Mouse (Mus musculus): ENCODE data around the gene Cetn4. TPM values are rescaled to one million over a fixed set of nuclear protein-coding genes. Genes with fewer than 3 reads are reported as not detected.

The Cetn4 gene
- 3.3 and 3.6 TPM in 2 replicates for polyA plus RNA-seq (2015; fragmentation: Nextera tagmentation; extraction: Ambion mirVana)

GRCm38 (mm10) chr3:37312370-37312941 lies at the start of gene Cetn4, which contains the start of gene Bbs12:
TSS of gene Cetn4 (minus strand) at chr3:37312708.
TSS of gene Bbs12 (plus strand) at chr3:37312554.
- Histone ChIP-seq H3K36me3 (no peaks in the 10 kb centered on the region), H3K9ac (replicated peaks) (peak within 1 kb of the TSS; percentile 81), H3K27ac (replicated peaks) (peak within 1 kb of the TSS; percentile 84), H3K4me3 (replicated peaks) (peak within 1 kb of the TSS; percentile 60), H3K27me3 (replicated peaks) (no peaks in the 10 kb centered on the region), H3K4me1 (peaks cover 11% of the 10 kb centered on the region), H3K4me2 (peak within 1 kb of the TSS; percentile 77), H3K9me3 (replicated peaks) (no peaks in the 10 kb centered on the region)
- WGBS: under 1% methylated on average over 54 of the region's 54 CpGs
- ATAC-seq (ENCODE audit: low FRiP score): peak; percentile 100

- WGBS: 86% methylated on average over 9 of the region's 9 CpGs
- no peak for ATAC-seq (ENCODE audit: low FRiP score)
- H3K9me3 ChIP-seq (replicated peaks): no peaks in the 10 kb centered on the region
These were observed 48.2 kb upstream of the Cetn4 start for GRCm38 (mm10) chr3:37360729-37361128.

GRCm38 (mm10) chr3:37354737-37355136 lies 42.2 kb upstream of the Cetn4 start:
- 86% methylated on average over 1 of the region's 1 CpGs for WGBS

More at GRCm38 (mm10) chr3:37360729-37361128, 48.2 kb upstream of the Cetn4 start:
- no peak overlapping the region for H3K4me3 ChIP-seq (replicated peaks)
- H3K4me2 ChIP-seq: no peak overlapping the region
- H3K27me3 ChIP-seq (replicated peaks): no peaks in the 10 kb centered on the region
- no peaks in the 10 kb centered on the region for H3K4me1 ChIP-seq
- no peak overlapping the region for H3K27ac ChIP-seq (replicated peaks)
- no peak overlapping the region for H3K9ac ChIP-seq (replicated peaks)
- H3K36me3 ChIP-seq: no peaks in the 10 kb centered on the region

GRCm38 (mm10) chr3:37353951-37354481 lies 41.5 kb upstream of the Cetn4 start:
- no peak overlapping the region for H3K4me2 ChIP-seq
- H3K36me3 ChIP-seq: no peaks in the 10 kb centered on the region
- H3K9me3 ChIP-seq (replicated peaks): no peaks in the 10 kb centered on the region
- no peak overlapping the region for H3K4me3 ChIP-seq (replicated peaks)
- no peak overlapping the region for H3K27ac ChIP-seq (replicated peaks)
- H3K4me1 ChIP-seq: peaks cover 3% of the 10 kb centered on the region
- no peak overlapping the region for H3K9ac ChIP-seq (replicated peaks)
- no peak for ATAC-seq (ENCODE audit: low FRiP score)
- 89% methylated on average over 10 of the region's 10 CpGs for WGBS
- H3K27me3 ChIP-seq (replicated peaks): peaks cover 9% of the 10 kb centered on the region

More at GRCm38 (mm10) chr3:37354737-37355136, 42.2 kb upstream of the Cetn4 start:
- Histone ChIP-seq H3K27me3 (replicated peaks) (peaks cover 2% of the 10 kb centered on the region), H3K4me3 (replicated peaks) (no peak overlapping the region), H3K27ac (replicated peaks) (no peak overlapping the region), H3K4me1 (no peaks in the 10 kb centered on the region), H3K4me2 (no peak overlapping the region), H3K36me3 (no peaks in the 10 kb centered on the region), H3K9me3 (replicated peaks) (no peaks in the 10 kb centered on the region), H3K9ac (replicated peaks) (no peak overlapping the region)
- ATAC-seq (ENCODE audit: low FRiP score): no peak

- Histone ChIP-seq H3K4me2 (no peak overlapping the region), H3K9ac (replicated peaks) (no peak overlapping the region), H3K4me1 (peaks cover 14% of the 10 kb centered on the region), H3K27me3 (replicated peaks) (peaks cover 34% of the 10 kb centered on the region), H3K36me3 (no peaks in the 10 kb centered on the region), H3K4me3 (replicated peaks) (no peak overlapping the region), H3K9me3 (replicated peaks) (no peaks in the 10 kb centered on the region), H3K27ac (replicated peaks) (no peak overlapping the region)
- no peak for ATAC-seq (ENCODE audit: low FRiP score)
- 63% methylated on average over 7 of the region's 7 CpGs for WGBS
These were observed 37.9 kb upstream of the Cetn4 start for GRCm38 (mm10) chr3:37350386-37350785.

GRCm38 (mm10) chr3:37349166-37349548 lies 36.6 kb upstream of the Cetn4 start:
- no peaks in the 10 kb centered on the region for H3K9me3 ChIP-seq (replicated peaks)
- WGBS: 9% methylated on average over 8 of the region's 8 CpGs
- H3K36me3 ChIP-seq: no peaks in the 10 kb centered on the region
- peak; percentile 21; the same call in 1 of the 2 replicates for ATAC-seq (ENCODE audit: low FRiP score)
- peaks cover 34% of the 10 kb centered on the region for H3K27me3 ChIP-seq (replicated peaks)
- peak overlapping the region; percentile 90 for H3K4me2 ChIP-seq
- H3K9ac ChIP-seq (replicated peaks): peak overlapping the region; percentile 43
- H3K27ac ChIP-seq (replicated peaks): no peak overlapping the region
- H3K4me1 ChIP-seq: peaks cover 14% of the 10 kb centered on the region
- peak overlapping the region; percentile 53 for H3K4me3 ChIP-seq (replicated peaks)

- no peaks in the 10 kb centered on the region for H3K36me3 ChIP-seq
- WGBS: under 1% methylated on average over 68 of the region's 75 CpGs
- peaks cover 14% of the 10 kb centered on the region for H3K4me1 ChIP-seq
- H3K9me3 ChIP-seq (replicated peaks): no peaks in the 10 kb centered on the region
- H3K4me3 ChIP-seq (replicated peaks): peak within 1 kb of the TSS; percentile 53
- no peak within 1 kb of the TSS for H3K27ac ChIP-seq (replicated peaks)
- peak; percentile 77; the same call in 1 of the 2 replicates for ATAC-seq (ENCODE audit: low FRiP score)
- H3K4me2 ChIP-seq: peak within 1 kb of the TSS; percentile 90
- peak within 1 kb of the TSS; percentile 43 for H3K9ac ChIP-seq (replicated peaks)
- peaks cover 34% of the 10 kb centered on the region for H3K27me3 ChIP-seq (replicated peaks)
These were observed 36.0 kb upstream of the Cetn4 start, which contains the start of gene Fgf2 for GRCm38 (mm10) chr3:37348221-37349165. TSS of gene Fgf2 (plus strand) at chr3:37348346.

- 36% methylated on average over 9 of the region's 9 CpGs for WGBS
- Histone ChIP-seq H3K4me2 (peak overlapping the region; percentile 90), H3K27ac (replicated peaks) (no peak overlapping the region), H3K9me3 (replicated peaks) (no peaks in the 10 kb centered on the region), H3K4me1 (peaks cover 14% of the 10 kb centered on the region), H3K9ac (replicated peaks) (no peak overlapping the region), H3K27me3 (replicated peaks) (peaks cover 34% of the 10 kb centered on the region), H3K4me3 (replicated peaks) (peak overlapping the region; percentile 53), H3K36me3 (no peaks in the 10 kb centered on the region)
- ATAC-seq (ENCODE audit: low FRiP score): no peak
These were observed 35.2 kb upstream of the Cetn4 start for GRCm38 (mm10) chr3:37347671-37348070.

- WGBS: 80% methylated on average over 5 of the region's 5 CpGs
- Histone ChIP-seq H3K27me3 (replicated peaks) (peaks cover 15% of the 10 kb centered on the region), H3K36me3 (no peaks in the 10 kb centered on the region), H3K4me1 (peaks cover under 1% of the 10 kb centered on the region; the same call in 1 of the 2 replicates), H3K4me2 (no peak overlapping the region), H3K4me3 (replicated peaks) (no peak overlapping the region), H3K9ac (replicated peaks) (no peak overlapping the region), H3K27ac (replicated peaks) (no peak overlapping the region), H3K9me3 (replicated peaks) (no peaks in the 10 kb centered on the region)
- no peak for ATAC-seq (ENCODE audit: low FRiP score)
These were observed 30.3 kb upstream of the Cetn4 start for GRCm38 (mm10) chr3:37342811-37343210.

- 63% methylated on average over 5 of the region's 5 CpGs for WGBS
- no peak overlapping the region for H3K4me3 ChIP-seq (replicated peaks)
- no peaks in the 10 kb centered on the region for H3K36me3 ChIP-seq
- no peaks in the 10 kb centered on the region for H3K4me1 ChIP-seq
- no peak overlapping the region for H3K27ac ChIP-seq (replicated peaks)
- ATAC-seq (ENCODE audit: low FRiP score): no peak
- H3K9me3 ChIP-seq (replicated peaks): no peaks in the 10 kb centered on the region
- 0 out of 2 replicates have a peak, but pooled peaks cover 2% of the 10 kb centered on the region for H3K27me3 ChIP-seq (replicated peaks)
- H3K9ac ChIP-seq (replicated peaks): no peak overlapping the region
- no peak overlapping the region for H3K4me2 ChIP-seq
These were observed 28.6 kb upstream of the Cetn4 start for GRCm38 (mm10) chr3:37341110-37341509.

- Histone ChIP-seq H3K9me3 (replicated peaks) (no peaks in the 10 kb centered on the region), H3K36me3 (no peaks in the 10 kb centered on the region), H3K27me3 (replicated peaks) (no peaks in the 10 kb centered on the region), H3K4me3 (replicated peaks) (no peak overlapping the region), H3K9ac (replicated peaks) (no peak overlapping the region), H3K4me2 (no peak overlapping the region), H3K27ac (replicated peaks) (no peak overlapping the region), H3K4me1 (no peaks in the 10 kb centered on the region)
- 94% methylated on average over 4 of the region's 4 CpGs for WGBS
- no peak for ATAC-seq (ENCODE audit: low FRiP score)
These were observed 21.5 kb upstream of the Cetn4 start for GRCm38 (mm10) chr3:37334053-37334452.
